Mouse (Mus musculus): ENCODE data around the gene Dnah2. TPM values are rescaled to one million over a fixed set of nuclear protein-coding genes. Genes with fewer than 3 reads are reported as not detected.

Dnah2 gene
- polyA plus RNA-seq, 1 experiment: not detected

- H3K4me3 ChIP-seq (replicated peaks): no peak overlapping the region
- H3K27me3 ChIP-seq (ENCODE audit: control insufficient read depth): no peaks in the 10 kb centered on the region
- no peaks in the 10 kb centered on the region for H3K9me3 ChIP-seq (ENCODE audit: control insufficient read depth, low read length)
- peaks cover 11% of the 10 kb centered on the region for H3K4me1 ChIP-seq (ENCODE audit: control insufficient read depth)
- H3K36me3 ChIP-seq (ENCODE audit: control insufficient read depth): no peaks in the 10 kb centered on the region
- TF ChIP-seq GATA1 (IDR thresholded peaks at IDR 0.05; ENCODE audit: low read length) (no peak), TAL1 (IDR thresholded peaks at IDR 0.05; ENCODE audit: low read length) (no peak)
These were observed 45.0 kb downstream of the Dnah2 start for GRCm38 (mm10) chr11:69503863-69504280.

- H3K9me3 ChIP-seq (ENCODE audit: control insufficient read depth, low read length): no peaks in the 10 kb centered on the region
- no peak for TF ChIP-seq TAL1 (IDR thresholded peaks at IDR 0.05; ENCODE audit: low read length)
- no peak for TF ChIP-seq GATA1 (IDR thresholded peaks at IDR 0.05; ENCODE audit: low read length)
These were observed 47.4 kb downstream of the Dnah2 start for GRCm38 (mm10) chr11:69501555-69501954.

GRCm38 (mm10) chr11:69499140-69499539 is 49.8 kb downstream of the Dnah2 start:
- Histone ChIP-seq H3K36me3 (ENCODE audit: control insufficient read depth) (no peaks in the 10 kb centered on the region), H3K27me3 (ENCODE audit: control insufficient read depth) (no peaks in the 10 kb centered on the region), H3K9me3 (ENCODE audit: control insufficient read depth, low read length) (no peaks in the 10 kb centered on the region), H3K4me3 (replicated peaks) (no peak overlapping the region), H3K4me1 (ENCODE audit: control insufficient read depth) (peaks cover 11% of the 10 kb centered on the region)
- TF ChIP-seq TAL1 (IDR thresholded peaks at IDR 0.05; ENCODE audit: low read length): no peak
- TF ChIP-seq GATA1 (IDR thresholded peaks at IDR 0.05; ENCODE audit: low read length): no peak

More at GRCm38 (mm10) chr11:69501555-69501954, 47.4 kb downstream of the Dnah2 start:
- Histone ChIP-seq H3K4me3 (replicated peaks) (no peak overlapping the region), H3K4me1 (ENCODE audit: control insufficient read depth) (peaks cover 11% of the 10 kb centered on the region), H3K27me3 (ENCODE audit: control insufficient read depth) (no peaks in the 10 kb centered on the region), H3K36me3 (ENCODE audit: control insufficient read depth) (no peaks in the 10 kb centered on the region)

DNA sequence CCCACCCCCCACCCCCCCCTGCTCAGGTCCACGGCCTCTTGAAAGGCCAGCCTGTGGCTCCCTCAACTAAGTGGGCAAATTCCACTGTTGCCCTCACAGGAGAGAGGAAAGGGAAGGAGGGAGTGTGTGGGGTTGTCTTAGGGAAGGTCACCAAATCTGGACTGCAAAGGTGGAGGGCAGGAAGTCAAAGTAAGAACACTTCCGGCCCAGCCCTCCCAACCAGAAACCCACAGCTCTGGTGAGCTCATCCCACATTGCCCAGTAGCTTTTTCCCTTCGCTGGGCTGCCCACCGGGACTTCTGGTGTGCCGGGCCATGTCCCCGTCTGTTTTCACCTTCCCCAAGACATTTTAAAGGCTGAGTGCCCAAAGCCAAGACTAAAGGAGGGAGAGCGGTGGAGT is 57.2 kb downstream of the Dnah2 start:
- Histone ChIP-seq H3K9me3 (ENCODE audit: control insufficient read depth, low read length) (peaks cover 2% of the 10 kb centered on the region; the same call in 1 of the 2 replicates), H3K4me3 (replicated peaks) (no peak overlapping the region), H3K4me1 (ENCODE audit: control insufficient read depth) (no peaks in the 10 kb centered on the region; the same call in 1 of the 2 replicates), H3K27me3 (ENCODE audit: control insufficient read depth) (no peaks in the 10 kb centered on the region), H3K36me3 (ENCODE audit: control insufficient read depth) (no peaks in the 10 kb centered on the region)
- TF ChIP-seq TAL1 (IDR thresholded peaks at IDR 0.05; ENCODE audit: low read length): no peak
- TF ChIP-seq GATA1 (IDR thresholded peaks at IDR 0.05; ENCODE audit: low read length): no peak

DNA sequence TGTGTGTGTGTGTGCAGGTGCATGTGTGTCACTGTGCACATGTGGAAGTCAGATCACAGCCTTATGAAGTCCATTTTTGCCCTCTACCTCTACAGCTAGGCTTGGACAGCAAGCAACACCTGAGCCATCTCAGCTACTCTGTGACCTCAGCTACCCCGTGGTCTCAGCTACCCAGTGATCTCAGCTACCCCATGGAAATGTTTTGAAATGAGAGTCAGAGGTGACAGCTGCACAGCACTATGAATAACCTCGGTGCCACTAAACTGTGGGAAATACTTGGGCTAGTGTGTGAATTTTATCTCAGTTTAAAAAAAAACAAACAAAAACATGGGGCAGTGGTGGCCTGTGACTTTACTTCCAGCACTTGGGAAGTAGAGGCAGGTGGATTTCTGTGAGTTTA is 58.0 kb downstream of the Dnah2 start:
- H3K36me3 ChIP-seq (ENCODE audit: control insufficient read depth): no peaks in the 10 kb centered on the region
- H3K9me3 ChIP-seq (ENCODE audit: control insufficient read depth, low read length): peaks cover 2% of the 10 kb centered on the region; the same call in 1 of the 2 replicates
- no peaks in the 10 kb centered on the region; the same call in 1 of the 2 replicates for H3K4me1 ChIP-seq (ENCODE audit: control insufficient read depth)
- no peak for TF ChIP-seq TAL1 (IDR thresholded peaks at IDR 0.05; ENCODE audit: low read length)
- H3K4me3 ChIP-seq (replicated peaks): no peak overlapping the region
- no peaks in the 10 kb centered on the region for H3K27me3 ChIP-seq (ENCODE audit: control insufficient read depth)

DNA sequence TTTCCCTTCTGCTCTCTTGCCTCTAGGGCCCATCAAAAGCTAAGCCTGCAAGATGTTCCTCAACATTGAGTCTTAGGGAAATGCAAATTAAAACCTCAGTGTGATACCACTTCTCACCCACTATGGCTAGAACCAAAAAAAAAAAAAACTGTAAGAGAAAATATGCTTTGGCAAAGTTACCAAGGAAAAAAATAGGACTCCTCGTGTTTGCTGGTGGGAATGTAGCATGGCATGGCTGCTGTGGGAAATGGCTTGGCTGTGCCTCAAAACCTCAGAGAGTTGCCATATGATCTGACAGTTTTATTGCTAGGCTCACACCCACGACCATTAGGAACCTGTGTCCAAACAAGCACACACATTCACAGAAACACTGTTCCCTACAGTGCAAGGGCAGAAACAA is 61.4 kb downstream of the Dnah2 start:
- H3K27me3 ChIP-seq (ENCODE audit: control insufficient read depth): no peaks in the 10 kb centered on the region
- H3K4me3 ChIP-seq (replicated peaks): no peak overlapping the region
- TF ChIP-seq TAL1 (IDR thresholded peaks at IDR 0.05; ENCODE audit: low read length) (no peak), GATA1 (IDR thresholded peaks at IDR 0.05; ENCODE audit: low read length) (no peak)

DNA sequence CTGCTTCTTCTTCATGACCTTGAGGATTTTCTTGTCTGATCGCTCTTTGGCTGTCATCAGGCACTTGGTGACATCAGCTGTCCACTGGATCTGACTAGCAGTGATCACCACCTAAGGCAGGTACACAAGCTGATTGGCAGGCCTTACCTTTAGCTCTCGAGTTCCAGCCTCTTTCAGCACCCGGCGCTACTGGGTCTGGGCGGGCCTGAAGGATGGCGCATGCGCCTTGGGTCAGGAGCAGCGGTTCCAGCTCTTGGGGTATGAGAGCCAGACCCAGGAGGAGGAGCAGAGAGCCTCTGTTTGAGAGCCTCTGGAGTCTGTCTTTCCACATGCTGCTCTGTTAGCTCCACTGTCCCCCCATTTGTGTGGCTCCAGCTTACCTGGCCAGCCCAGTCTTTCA is 71.3 kb downstream of the Dnah2 start:
- Histone ChIP-seq H3K9me3 (ENCODE audit: control insufficient read depth, low read length) (no peaks in the 10 kb centered on the region), H3K4me1 (ENCODE audit: control insufficient read depth) (peaks cover 6% of the 10 kb centered on the region), H3K27me3 (ENCODE audit: control insufficient read depth) (peaks cover 4% of the 10 kb centered on the region)

More for the DNA sequence above, 61.4 kb downstream of the Dnah2 start:
- Histone ChIP-seq H3K36me3 (ENCODE audit: control insufficient read depth) (no peaks in the 10 kb centered on the region), H3K9me3 (ENCODE audit: control insufficient read depth, low read length) (peaks cover 2% of the 10 kb centered on the region; the same call in 1 of the 2 replicates), H3K4me1 (ENCODE audit: control insufficient read depth) (no peaks in the 10 kb centered on the region; the same call in 1 of the 2 replicates)

GRCm38 (mm10) chr11:69476802-69477201 is 72.1 kb downstream of the Dnah2 start:
- Histone ChIP-seq H3K36me3 (ENCODE audit: control insufficient read depth) (no peaks in the 10 kb centered on the region), H3K9me3 (ENCODE audit: control insufficient read depth, low read length) (no peaks in the 10 kb centered on the region), H3K27me3 (ENCODE audit: control insufficient read depth) (peaks cover 8% of the 10 kb centered on the region), H3K4me3 (replicated peaks) (no peak overlapping the region), H3K4me1 (ENCODE audit: control insufficient read depth) (peaks cover 6% of the 10 kb centered on the region)
- TF ChIP-seq TAL1 (IDR thresholded peaks at IDR 0.05; ENCODE audit: low read length) (no peak), GATA1 (IDR thresholded peaks at IDR 0.05; ENCODE audit: low read length) (no peak)

More for the DNA sequence above, 71.3 kb downstream of the Dnah2 start:
- Histone ChIP-seq H3K36me3 (ENCODE audit: control insufficient read depth) (no peaks in the 10 kb centered on the region), H3K4me3 (replicated peaks) (no peak overlapping the region)
- TF ChIP-seq TAL1 (IDR thresholded peaks at IDR 0.05; ENCODE audit: low read length) (no peak), GATA1 (IDR thresholded peaks at IDR 0.05; ENCODE audit: low read length) (no peak)

GRCm38 (mm10) chr11:69474737-69475136 is 74.2 kb downstream of the Dnah2 start:
- no peaks in the 10 kb centered on the region for H3K9me3 ChIP-seq (ENCODE audit: control insufficient read depth, low read length)
- TF ChIP-seq GATA1 (IDR thresholded peaks at IDR 0.05; ENCODE audit: low read length) (no peak), TAL1 (IDR thresholded peaks at IDR 0.05; ENCODE audit: low read length) (no peak)
- H3K4me3 ChIP-seq (replicated peaks): no peak overlapping the region
- H3K36me3 ChIP-seq (ENCODE audit: control insufficient read depth): no peaks in the 10 kb centered on the region
- peaks cover 20% of the 10 kb centered on the region for H3K27me3 ChIP-seq (ENCODE audit: control insufficient read depth)
- H3K4me1 ChIP-seq (ENCODE audit: control insufficient read depth): peaks cover 6% of the 10 kb centered on the region

DNA sequence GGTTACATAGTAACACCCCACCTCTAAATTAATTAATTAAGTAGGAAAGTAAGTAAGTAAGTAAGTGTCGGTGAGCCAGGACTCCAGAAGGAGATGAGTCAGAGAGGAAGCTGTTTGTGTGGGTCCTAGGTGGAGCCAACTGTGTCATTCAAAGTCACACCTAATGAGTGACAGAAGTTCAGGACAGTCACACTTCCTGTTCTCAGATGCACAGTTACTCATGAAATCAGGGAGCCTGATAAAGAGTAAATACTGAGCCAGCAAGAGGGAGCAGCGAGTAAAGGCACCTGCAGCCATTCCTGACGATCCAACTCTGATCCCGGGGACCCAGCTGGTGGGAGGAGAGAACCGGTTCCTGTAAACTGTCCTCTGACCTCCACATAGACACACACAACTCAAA is 76.2 kb downstream of the Dnah2 start:
- TF ChIP-seq GATA1 (IDR thresholded peaks at IDR 0.05; ENCODE audit: low read length) (no peak), TAL1 (IDR thresholded peaks at IDR 0.05; ENCODE audit: low read length) (no peak)
- Histone ChIP-seq H3K4me3 (replicated peaks) (no peak overlapping the region), H3K36me3 (ENCODE audit: control insufficient read depth) (no peaks in the 10 kb centered on the region), H3K9me3 (ENCODE audit: control insufficient read depth, low read length) (no peaks in the 10 kb centered on the region), H3K27me3 (ENCODE audit: control insufficient read depth) (peaks cover 24% of the 10 kb centered on the region), H3K4me1 (ENCODE audit: control insufficient read depth) (peaks cover 6% of the 10 kb centered on the region)
